Mouse (Mus musculus) right cerebral cortex, adult 2 months (tissue): Measurements from ENCODE around the gene Cntn4.
A peak's percentile ranks its signal among the peaks of the same experiment; 100 is the strongest.
"Not testable (repeated sequence)": the region's sequence is repeated elsewhere in the genome, so short reads cannot be mapped to it uniquely, and the experiment has no call there.

Source experiments
- DNase-seq, 2 experiments: peaks; one replicate each; pipeline ENCODE4 v3.0.0; 2021 to 2022; ENCODE audit warnings: low spot score in 2 of 2

The Cntn4 gene

GRCm38 (mm10) chr6:106329636-106330035 lies 652.2 kb downstream of the Cntn4 start:
- no peak for DNase-seq

- DNase-seq = no peak
Measured at GRCm38 (mm10) chr6:106332466-106332865, 655.0 kb downstream of the Cntn4 start.

GRCm38 (mm10) chr6:106332933-106333332 lies 655.5 kb downstream of the Cntn4 start:
- DNase-seq = no peak

- DNase-seq = no peak
Measured at GRCm38 (mm10) chr6:106335066-106335465, 657.6 kb downstream of the Cntn4 start.

- DNase-seq = no peak
Measured at GRCm38 (mm10) chr6:106336805-106337204, 659.3 kb downstream of the Cntn4 start.

GRCm38 (mm10) chr6:106337829-106338228 lies 660.4 kb downstream of the Cntn4 start:
- DNase-seq = no peak

- no peak for DNase-seq
Measured at GRCm38 (mm10) chr6:106341114-106341513, 663.7 kb downstream of the Cntn4 start.

- DNase-seq = no peak
Measured at GRCm38 (mm10) chr6:106350072-106350471, 672.6 kb downstream of the Cntn4 start.

- no peak for DNase-seq
Measured at GRCm38 (mm10) chr6:106351389-106351788, 673.9 kb downstream of the Cntn4 start.

GRCm38 (mm10) chr6:106358801-106359200 lies 681.3 kb downstream of the Cntn4 start:
- DNase-seq = not testable (repeated sequence)

GRCm38 (mm10) chr6:106381288-106382025 lies 704.0 kb downstream of the Cntn4 start:
- peak; percentile 25 to 32 for DNase-seq

- DNase-seq = no peak
Measured at GRCm38 (mm10) chr6:106387833-106388406, 710.5 kb downstream of the Cntn4 start.

GRCm38 (mm10) chr6:106408014-106408413 lies 730.6 kb downstream of the Cntn4 start:
- DNase-seq = no peak

GRCm38 (mm10) chr6:106408634-106409033 lies 731.2 kb downstream of the Cntn4 start:
- DNase-seq = peak in 1 of 2 experiments; percentile 53

- no peak for DNase-seq
Measured at GRCm38 (mm10) chr6:106422947-106423346, 745.5 kb downstream of the Cntn4 start.

- no peak for DNase-seq
Measured at GRCm38 (mm10) chr6:106423471-106423870, 746.0 kb downstream of the Cntn4 start.

GRCm38 (mm10) chr6:106426615-106427014 lies 749.2 kb downstream of the Cntn4 start:
- no peak for DNase-seq

GRCm38 (mm10) chr6:106431466-106431865 lies 754.0 kb downstream of the Cntn4 start:
- peak; percentile 41 to 47 for DNase-seq

GRCm38 (mm10) chr6:106440786-106441185 lies 763.3 kb downstream of the Cntn4 start:
- DNase-seq = no peak

- no peak for DNase-seq
Measured at GRCm38 (mm10) chr6:106441246-106441645, 763.8 kb downstream of the Cntn4 start.

GRCm38 (mm10) chr6:106454131-106454838 lies 776.8 kb downstream of the Cntn4 start:
- DNase-seq = no peak

GRCm38 (mm10) chr6:106455616-106456015 lies 778.2 kb downstream of the Cntn4 start:
- no peak for DNase-seq

GRCm38 (mm10) chr6:106458166-106458565 lies 780.7 kb downstream of the Cntn4 start:
- DNase-seq = no peak
